Mouse (Mus musculus) layer of hippocampus, postnatal 10 days (tissue): ENCODE measurements around the gene Smap2. TPM values are rescaled to one million over a fixed set of nuclear protein-coding genes. Genes with fewer than 3 reads are reported as not detected.
"Not testable (repeated sequence)": the region's sequence is repeated elsewhere in the genome, so short reads cannot be mapped to it uniquely, and the experiment has no call there.

ENCODE experiments used
- DNase-seq, 2 experiments: peaks; one replicate each; pipeline ENCODE4 v3.0.0; 2021; ENCODE audit warnings: low spot score in 2 of 2
- long read RNA-seq: library from polyadenylated mRNA; stranded (forward); transcript quantifications from one replicate; pipeline ENCODE4 v2.0.0, GENCODE M21; 2023
- total RNA-seq, 2 experiments: library from RNA; stranded (reverse); gene quantifications; 2 replicates each; pipeline ENCODE4 v1.2.3; 2021

Smap2 gene
- total RNA-seq = 100 to 1,000 TPM; 123 to 131 TPM
- long read RNA-seq, transcript Smap2-201 (10 exons, 2,905 nt) = major isoform, 86 of 108 reads
- long read RNA-seq, partial matches to known transcripts = 16 of 108 reads
- long read RNA-seq, other reads (novel, unspliced or antisense) = 6 of 108 reads

DNA sequence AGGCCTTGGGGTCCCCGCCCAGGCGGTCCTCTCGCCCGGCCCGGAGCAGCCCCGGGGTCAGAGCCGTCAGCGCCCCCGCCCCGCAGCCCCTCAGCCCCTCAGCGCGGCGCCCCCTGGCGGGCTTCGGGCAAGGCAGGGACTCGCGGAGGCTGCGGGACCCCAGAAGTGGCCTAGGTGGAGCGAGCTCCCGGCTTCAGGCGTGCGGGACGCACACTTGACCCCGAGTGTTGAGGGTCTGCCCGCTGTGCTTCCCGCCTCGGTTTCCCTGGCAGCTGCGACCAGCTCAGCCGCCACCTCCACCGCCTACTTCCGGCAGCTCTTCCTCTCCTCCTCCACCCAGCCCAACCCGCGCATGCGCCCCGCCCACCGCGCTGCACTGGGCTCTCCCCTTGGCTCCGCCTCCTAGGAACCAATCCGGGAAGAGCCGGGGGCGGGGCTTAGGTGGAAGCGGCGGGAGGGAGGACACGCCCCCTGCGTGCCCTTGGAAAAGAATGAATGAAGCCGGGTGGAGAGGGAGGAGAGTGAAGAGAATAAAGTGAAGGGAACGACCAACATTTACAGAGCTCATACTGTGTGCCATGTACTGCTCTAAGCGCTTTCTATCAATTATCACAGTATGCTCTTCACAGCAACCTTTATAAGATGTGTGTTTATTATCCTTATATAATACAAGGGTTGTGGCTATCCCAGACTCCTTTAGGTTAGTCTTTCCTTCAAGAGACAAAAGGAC lies at the start of gene Smap2:
Gene Smap2, minus strand, starts transcription at position 320 of the 730 bp plus-strand sequence.
- DNase-seq = peak; percentile 98 to 99

DNA sequence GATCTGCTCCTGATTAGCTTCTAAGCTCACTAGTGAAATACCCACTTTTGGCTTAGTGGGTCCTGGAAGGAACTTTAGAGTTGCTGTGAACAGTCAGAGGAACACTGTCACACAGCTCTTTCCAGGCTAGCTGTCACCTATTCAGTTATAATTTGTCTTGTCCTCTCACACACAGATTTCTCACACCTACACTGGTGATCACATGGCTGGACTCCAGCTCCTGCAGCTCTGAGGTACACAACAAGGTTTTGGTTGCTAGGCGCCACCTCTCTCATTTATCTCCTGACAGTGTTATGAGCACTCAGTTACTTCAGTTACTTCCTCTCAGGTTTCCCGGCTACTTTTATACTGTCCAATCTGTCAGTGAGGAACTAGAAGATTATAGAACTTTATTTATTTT lies 48.3 kb upstream of the Smap2 start:
- DNase-seq = no peak

DNA sequence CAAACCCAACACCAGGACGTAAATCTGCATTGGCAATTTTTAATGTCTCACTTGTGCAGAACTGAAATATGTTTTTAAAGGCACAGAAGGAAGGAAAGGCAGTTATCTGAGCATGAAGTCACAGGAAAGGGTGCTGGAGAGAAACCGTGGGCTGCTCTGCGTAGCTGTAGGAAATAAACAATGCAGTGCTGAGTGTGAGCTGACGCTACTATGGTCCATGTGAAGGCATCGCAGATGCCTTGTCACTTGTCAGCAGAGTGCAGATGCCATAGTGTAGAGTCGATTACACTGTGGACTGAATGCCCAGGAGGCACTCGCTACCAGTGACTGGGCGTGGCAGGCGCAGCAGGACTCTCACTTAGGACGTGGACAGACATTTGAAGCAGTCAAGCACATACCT lies 42.2 kb upstream of the Smap2 start:
- not testable (repeated sequence) for DNase-seq

DNA sequence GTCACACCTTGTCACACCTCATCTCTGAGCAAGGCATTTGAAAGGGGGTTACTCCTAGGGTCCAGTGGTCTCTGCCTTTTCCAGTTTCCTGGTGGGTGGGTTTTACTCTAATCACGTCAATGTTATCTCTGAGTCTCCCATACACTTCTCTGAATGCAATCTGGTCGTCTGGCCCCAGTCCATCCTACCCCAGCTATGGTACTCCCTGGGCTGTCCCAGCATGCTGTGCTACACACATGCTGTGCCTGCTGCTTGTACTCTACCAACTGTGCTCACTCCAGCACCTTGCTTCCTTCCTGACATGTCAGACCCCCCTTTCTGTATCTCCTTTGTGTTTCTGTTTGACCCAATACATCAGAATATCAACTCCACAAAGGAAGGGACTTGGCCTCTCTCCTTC lies 40.0 kb upstream of the Smap2 start:
- DNase-seq = peak; percentile 42 to 45

DNA sequence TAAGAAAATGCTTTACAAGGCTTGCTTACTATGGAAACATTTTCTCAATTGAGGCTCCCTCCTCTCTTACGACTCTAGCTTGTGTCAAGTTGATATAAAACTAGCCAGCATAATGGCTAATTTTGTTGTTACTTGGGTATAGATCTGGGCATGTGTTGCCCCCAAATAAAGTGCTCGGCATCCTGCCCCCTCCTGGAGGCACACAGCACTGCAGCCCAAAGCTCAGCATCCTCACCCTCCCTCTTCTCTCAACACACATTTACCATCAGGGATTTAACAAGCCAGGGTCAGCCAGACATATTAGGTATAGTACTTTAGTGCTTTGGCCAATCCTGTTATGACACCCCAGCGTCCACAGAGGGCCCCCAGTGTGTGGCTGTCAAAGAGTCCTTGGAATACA lies 39.3 kb upstream of the Smap2 start:
- DNase-seq = peak; percentile 40 to 43

DNA sequence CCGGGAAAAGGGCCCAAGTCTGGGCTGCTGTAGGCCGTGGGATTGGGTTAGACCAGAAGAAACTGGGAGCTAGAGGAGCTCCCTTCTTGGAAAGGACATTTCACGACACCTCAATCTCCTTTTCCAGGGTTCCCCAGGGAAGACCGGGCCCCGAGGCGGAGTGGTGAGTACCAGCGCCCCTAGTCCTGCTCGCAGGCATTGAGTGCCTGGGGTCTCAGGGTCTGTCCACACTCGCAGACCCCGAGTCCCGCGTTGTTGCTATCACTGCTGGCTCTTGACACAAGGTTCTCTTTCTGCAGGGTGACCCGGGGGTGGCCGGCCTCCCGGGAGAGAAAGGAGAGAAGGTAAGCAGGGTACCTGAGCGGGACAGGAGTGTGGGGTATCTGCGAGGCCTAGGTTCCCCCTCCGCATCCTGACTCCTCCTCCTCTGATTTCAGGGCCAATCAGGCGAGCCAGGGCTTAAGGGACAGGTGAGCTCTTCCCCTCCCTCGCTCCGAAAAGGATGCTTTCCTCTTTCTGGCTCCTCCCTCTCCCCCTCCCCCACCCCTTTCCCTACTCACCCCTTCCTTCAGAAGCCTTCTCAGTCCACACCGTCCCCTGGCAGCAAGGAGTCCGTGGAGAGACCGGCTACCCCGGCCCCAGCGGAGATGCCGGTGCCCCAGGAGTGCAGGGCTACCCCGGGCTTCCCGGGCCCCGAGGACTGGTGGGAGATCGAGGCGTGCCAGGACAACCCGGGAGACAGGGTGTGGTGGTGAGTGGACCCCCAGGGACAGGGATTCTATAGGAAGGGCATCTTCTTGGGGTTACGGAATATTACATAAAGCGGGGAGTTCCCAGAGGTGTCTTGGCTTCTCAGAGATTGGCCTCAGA lies 35.6 kb upstream of the Smap2 start:
- DNase-seq = no peak

DNA sequence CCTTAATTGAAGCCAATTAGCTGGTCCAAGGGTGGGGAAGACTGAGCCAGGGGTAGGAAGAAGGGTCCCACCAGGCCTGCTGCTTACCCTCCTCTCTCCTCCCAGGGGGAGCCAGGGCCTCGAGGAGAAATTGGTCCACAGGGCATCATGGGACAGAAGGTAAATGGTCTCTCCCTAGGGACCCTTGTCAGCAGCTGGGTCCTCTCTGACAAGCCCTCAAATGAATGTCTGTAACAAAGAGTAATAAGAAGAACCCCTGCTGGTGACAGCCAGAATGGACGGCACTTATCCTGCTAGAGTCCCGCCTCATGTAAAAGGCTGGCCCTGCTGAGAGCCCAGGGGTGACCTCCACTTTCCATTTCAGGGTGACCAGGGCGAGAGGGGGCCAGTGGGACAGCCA lies 34.8 kb upstream of the Smap2 start:
- DNase-seq = no peak

DNA sequence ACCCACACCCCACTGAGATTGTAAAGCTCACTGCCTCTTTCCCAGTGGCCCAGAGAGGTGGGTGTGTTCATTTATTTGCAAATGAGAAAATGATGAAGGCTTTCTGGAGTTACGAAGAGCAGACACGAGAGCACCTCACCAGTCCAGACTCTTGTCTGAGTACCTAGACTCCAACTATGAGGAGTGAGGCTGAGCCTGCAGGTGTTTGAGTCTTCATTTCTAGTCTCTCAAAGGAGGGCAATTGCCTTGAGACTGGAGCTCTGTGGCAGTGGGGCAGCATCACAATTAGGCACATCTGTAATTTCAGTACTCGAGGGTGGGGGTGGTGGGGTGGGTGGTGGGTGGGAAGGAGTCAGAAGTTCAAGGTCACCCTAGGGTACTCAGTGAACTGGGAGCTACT lies 25.9 kb upstream of the Smap2 start:
- no peak for DNase-seq

DNA sequence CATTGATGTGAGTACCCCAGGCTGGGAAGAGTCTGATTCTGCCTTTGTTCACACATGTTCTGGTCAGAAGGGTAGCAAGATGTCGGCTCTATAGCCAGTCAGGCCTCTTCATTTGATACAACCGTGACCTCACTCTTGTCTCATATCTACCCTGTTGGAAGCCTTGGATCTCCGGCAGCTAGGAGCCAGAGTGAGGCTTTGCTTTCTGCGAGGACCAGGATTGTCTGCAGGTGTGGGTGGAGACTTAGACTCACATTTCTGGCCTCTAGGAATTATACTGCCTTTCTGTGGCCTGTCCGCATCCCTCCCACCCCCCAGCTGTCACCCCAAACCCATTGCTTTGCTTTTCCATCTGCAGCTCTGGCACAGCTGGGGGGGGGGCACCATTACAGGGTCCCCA lies 25.4 kb upstream of the Smap2 start:
- no peak for DNase-seq

DNA sequence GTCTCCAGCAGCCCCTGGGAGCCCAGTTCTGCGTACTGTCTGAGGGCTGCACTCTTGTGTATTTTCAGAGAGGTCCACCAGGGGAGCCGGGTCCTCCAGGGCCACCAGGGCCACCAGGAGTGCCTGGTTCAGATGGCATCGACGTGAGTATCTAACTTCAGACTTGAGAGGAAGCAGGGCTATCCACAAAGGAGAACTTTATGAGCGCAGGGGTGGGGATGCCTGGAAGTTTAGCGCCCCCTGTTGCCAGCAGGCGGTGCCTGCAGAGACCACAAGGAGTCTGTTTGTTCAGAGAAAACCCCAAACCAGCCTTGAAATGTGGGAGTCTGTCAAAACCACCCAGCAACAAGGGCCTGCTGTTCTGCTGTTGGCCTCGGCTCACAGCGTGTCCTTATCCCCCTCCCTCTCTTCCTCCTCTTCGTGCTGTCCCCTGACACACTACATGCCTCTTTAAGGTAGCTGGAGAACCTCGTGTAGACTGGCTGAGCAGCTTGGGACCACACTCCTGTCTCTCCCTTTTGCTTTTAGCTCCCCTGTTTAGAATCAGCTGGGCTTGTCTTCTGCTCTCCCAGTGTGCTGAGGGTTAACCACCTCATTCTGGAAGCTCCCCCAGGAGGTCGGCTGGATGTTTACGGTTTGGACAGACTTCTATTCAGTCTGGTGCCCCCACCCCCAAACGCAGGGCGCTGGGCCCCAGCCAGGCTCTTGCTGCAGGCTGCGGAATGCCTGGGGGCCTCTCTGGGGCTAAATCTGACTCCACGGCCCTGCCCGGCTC lies 24.0 kb upstream of the Smap2 start:
- peak; percentile 80 to 84 for DNase-seq

DNA sequence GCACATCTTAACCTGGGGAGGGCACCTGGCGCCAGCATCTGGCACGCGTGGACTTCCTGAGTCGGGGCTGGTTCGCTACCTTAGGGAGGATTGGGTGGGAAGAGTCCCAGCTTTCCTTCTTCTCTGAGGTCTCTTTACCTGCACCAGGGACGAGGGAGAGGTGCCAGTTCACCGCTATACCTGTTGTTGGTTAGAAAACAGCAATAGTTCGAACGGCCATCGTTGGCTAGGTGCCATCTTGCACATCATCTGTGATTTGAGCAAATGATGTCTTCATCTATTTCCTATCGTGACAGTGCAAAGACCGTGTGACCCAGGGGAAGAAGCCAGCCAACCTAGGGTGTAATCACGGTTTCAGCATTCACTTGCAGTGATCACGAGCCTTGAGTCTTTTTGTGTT lies 23.3 kb upstream of the Smap2 start:
- no peak for DNase-seq

DNA sequence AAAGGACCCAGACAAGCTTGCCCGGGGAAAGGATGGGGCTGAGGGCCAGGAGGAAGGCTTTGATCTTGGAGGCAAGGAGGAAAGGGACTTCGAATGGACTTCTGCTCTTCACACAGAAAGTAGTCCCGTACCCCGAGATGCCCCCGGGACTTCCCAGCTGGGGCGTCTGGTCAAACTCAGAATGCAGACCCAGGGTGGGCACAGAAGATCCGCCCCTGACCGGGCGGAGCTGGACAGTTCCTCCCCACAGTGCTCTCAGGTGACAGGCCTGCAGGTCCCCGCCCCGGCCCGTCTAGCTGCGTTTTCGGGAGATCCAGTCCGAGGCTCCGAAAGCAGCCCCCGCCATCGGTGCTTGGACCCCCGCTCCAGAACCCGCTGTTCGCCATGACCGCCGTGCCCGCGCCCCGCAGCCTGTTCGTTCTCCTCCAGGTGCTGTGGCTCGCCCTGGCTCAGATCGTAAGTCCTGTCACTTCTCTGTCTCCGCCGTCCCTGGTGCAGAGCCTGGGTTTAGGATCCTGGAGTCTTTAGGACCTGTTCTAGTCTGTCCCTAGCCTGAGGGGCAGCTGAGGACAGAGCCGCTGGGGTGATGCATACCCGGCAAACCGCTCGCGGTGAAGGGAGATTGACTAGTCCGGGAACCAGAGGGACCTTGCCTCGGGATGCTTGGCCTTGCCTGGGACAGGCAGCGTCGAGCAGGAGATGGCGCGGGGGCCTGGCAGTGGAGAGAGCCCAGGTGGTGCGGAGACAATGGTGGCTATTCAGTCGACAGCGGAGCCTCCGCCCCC lies 22.5 kb upstream of the Smap2 start, which contains the start of gene Col9a2:
Gene Col9a2, plus strand, starts transcription at position 55 of the 785 bp plus-strand sequence.
- peak; percentile 32 to 48 for DNase-seq

DNA sequence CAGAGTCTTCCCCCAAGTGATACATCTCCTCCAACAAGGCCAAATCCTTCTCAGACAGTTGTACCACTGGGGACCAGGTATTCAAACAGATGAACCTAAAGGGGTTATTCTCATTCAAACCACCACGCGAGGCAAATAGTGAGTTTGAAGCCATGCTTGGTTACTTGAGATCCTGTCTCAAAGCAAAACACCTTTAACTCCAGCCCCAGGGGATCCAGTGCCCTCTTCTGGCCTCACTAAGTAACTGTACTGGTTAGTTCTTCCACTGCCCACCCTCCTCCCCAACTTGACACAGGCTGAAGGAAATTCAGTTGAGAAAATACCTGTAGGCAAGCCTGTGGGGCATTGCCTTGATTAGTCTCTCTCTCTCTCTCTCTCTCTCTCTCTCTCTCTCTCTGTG lies 16.0 kb upstream of the Smap2 start:
- no peak for DNase-seq

DNA sequence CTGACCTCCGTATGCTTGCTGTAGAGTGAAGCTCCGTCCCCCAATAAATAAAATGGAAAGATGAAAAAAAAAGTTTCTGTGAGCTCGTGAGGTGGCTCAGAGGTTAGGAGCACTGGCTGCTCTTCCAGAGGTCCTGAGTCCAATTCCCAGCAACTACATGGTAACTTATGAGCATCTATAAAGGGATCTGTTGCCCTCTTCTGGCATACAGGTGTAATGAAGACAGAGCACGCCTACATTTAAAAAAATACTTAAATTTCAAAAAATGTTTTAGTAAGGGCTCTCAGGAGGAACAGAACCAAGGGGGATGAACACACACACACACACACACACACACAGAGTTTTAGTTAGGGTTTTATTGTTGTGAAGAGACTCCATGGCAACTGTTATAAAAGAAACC lies 14.4 kb upstream of the Smap2 start:
- no peak for DNase-seq

DNA sequence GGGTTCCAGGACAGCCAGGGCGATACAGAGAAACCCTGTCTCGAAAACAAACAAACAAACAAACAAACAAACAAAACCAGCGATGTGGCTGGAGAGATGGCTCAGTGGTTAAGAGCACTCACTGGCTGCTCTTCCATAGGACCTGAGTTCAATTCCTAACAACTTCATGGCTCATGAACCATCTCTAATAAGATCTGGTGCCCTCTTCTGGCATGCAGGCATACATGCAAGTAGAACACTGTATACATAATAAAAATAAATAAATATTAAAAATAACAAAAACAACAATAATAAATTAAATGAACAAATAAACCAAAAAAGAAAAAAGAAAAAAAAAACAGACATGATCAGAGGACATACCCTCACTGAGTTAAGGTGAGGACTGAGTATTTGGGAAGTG lies 12.6 kb upstream of the Smap2 start:
- no peak for DNase-seq

DNA sequence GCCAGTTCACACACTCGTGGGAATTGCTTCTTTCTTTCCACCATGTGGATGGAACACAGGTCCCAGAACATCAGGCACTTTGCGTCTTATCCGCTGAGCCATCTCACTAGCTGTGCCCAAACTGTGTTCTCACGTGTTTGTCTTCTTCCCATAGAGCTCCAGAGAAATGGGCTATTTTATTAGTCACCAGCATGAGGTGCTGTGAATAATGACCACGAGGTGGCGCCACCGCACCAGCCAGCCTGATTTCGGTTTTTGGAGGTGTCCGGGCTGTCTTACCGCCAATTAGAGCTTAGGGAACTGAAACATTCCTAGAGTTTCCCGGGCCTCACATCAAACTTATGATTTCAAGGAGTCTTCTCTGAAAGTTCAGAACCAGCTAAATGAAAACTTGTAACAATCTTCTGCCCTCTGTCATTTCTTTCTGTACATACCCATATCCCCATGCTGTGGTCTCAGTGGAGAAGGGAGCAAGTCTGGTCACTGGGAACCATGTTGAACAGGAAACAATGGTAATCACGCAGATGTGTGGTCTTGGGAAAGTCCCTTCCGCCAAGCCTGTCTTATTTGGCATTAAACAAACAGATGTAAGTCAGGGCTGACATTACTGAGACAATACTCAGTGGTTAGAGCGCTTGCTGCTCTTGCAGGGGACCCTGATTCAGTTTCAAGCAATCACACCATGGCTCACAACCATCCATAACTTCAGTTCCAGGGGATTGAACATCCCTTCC lies 11.8 kb upstream of the Smap2 start:
- DNase-seq = peak; percentile 74

DNA sequence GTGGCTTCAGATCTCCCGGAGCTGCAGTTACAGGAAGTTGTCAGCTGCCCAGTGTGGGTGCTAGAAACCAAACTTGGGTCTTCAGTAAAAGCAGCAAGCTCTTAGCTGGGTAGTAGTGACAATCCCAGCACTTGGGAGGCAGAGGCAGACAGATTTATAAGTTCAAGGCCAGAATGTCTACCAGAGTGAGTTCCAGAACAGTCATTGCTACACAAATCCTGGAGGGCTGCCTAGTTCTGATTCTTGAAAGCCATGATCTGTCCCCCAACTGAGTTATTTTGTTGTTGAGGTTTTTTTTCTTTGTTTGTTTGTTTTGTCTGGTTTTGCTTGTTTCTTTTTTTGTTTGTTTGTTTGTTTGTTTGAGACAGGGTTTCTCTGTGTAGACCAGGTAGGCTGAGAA lies 11.1 kb upstream of the Smap2 start:
- DNase-seq = no peak

DNA sequence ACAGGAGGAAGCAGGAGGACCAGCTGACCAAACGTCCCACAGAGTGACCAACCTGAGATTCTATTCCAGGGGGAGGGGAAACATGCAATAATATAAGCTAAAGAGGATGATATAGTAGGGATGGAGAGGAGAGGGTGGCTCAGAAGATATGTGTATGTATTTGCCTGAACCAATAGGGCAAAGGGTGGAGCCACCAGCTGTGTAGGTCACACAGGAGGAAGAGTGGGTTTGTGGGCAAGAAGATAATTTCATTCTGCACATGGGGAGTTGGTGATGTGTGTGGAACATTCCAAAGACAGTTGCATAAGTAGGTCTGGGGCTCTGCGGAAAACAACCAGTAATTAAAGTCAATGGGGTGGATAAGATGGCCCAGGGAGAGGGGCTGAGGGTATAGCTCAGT lies 8.6 kb upstream of the Smap2 start:
- DNase-seq = no peak

DNA sequence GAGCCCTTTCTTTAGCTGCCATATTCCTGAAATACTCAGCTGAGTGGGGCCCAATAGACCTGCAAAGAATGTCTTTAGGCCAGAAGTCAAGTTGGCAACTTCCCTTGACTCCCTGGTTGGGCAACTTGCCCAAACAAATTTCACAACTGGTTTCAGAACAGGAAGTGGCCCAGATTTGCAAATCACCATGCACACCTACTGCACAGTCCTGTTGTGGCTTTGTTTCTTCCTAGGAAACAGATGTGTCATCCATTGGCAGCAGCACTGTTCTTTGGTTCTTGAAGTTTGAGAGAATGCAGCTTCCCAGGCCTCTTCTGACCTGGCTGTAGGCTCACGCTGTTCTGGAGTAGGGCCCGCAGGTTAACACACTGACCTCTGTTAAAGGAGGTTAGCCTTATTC lies 6.9 kb upstream of the Smap2 start:
- DNase-seq = no peak

DNA sequence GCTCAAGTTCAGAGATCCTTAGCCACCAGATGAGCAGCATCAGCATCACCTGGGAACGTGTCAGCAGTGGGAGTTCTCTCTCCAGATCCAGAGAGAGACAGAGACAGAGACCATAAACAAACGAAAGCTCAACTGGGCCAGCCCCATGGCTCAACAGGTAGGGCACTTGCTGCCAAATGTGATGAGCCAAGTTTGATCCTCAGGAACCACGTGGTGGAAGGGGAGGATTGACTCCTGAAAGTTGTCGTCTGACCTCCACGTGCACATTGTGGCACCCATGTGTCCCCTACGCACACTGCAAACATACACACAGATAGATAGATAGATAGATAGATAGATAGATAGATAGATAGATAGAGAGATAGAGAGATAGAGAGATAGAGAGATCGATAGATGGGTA lies 6.4 kb upstream of the Smap2 start:
- no peak for DNase-seq
